Mouse (Mus musculus) megakaryocyte, embryonic 14.5 days (primary cell): ENCODE results near the gene Ppm1g.

Experiments used
- FLI1 ChIP-seq: IDR thresholded peaks from 2 replicates; pipeline ENCODE4 v1.6.1; 2012; ENCODE audit warnings: low read length, inconsistent platforms, mixed read lengths
- GATA1 ChIP-seq: IDR thresholded peaks from 3 replicates; pipeline ENCODE4 v1.6.1; 2012; ENCODE audit warnings: mixed read lengths, low read length, inconsistent platforms, borderline replicate concordance

- TF ChIP-seq GATA1 = no peak
- no peak for TF ChIP-seq FLI1
These were observed 45.6 kb upstream of the Ppm1g start for GRCm38 (mm10) chr5:31266101-31266500.
